Mouse (Mus musculus) lung, adult 2 months (tissue): ENCODE measurements at regions not wholly inside any gene's neighbourhood (a gene's known extent, or its start where the extent isn't known, plus 50 kb on each side); places are given as distances from the start of the nearest gene placed in this dataset.
"Not testable (repeated sequence)": the region's sequence is repeated elsewhere in the genome, so short reads cannot be mapped to it uniquely, and the experiment has no call there.

Source experiments
- DNase-seq: peaks from one replicate; pipeline ENCODE4 v3.0.0; 2022
- H3K4me1 ChIP-seq: fragments of 200-500 bp; 2 replicates; pipeline ENCODE4 v1.6.1; 2011; ENCODE audit warnings: low read length; ENCODE audit not compliant: control insufficient read depth, insufficient read depth
- H3K4me3 ChIP-seq: fragments of 200-500 bp; replicated peaks from 2 replicates; pipeline ENCODE3; 2011; ENCODE audit warnings: low read depth, mild to moderate bottlenecking, control low read depth, low read length; ENCODE audit errors: extremely low read depth
- WGBS: fragments of 180-500 bp; shearing (Covaris S2); methylation state at CpG from one replicate; pipeline ENCODE4 v1.1.7; 2018; 5-methylcytosine and 5-hydroxymethylcytosine counted together

DNA sequence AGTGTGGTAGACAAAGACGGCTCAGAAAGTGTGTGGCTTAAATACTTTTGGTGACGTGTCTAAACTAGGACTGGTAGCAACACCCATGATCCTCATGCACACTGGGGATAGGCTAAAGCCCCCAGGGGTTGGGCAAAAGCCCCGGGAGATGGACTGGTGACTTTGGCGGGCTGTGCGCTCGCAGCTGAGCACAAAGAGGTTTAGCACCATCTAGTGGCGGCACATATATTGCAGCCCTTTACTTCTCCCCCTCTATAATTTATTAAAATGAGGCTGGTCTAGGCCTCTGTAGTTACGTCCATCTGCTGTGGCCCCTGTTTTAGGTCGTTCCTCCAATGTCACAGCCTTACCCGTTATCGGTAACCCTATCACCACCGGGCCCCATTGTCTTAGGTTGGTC, 205.3 kb upstream of the Dock11 start:
- H3K4me3 ChIP-seq, H3K4me1 ChIP-seq: not testable (repeated sequence)
- peak; percentile 1 for DNase-seq
- WGBS: 63% methylated on average over 12 of the region's 12 CpGs
